Mouse (Mus musculus) hematopoietic stem cell, adult 5-6 weeks (primary cell): ENCODE results near the gene Cct8l1. TPM values are rescaled to one million over a fixed set of nuclear protein-coding genes. Genes with fewer than 3 reads are reported as not detected.
A peak's percentile ranks its signal among the peaks of the same experiment; 100 is the strongest.

Experiments used
- ATAC-seq, 2 experiments: fragments of 125-278 bp in 1 of 2; replicated peaks in 1 of 2; 2 replicates each; pipeline ENCODE4 v1.8.0; 2016 to 2017; ENCODE audit warnings: inconsistent platforms in 2 of 2, mild to moderate bottlenecking in 2 of 2, moderate number of reproducible peaks in 2 of 2, low read depth in 1 of 2, moderate TSS enrichment in 1 of 2; ENCODE audit not compliant: low FRiP score in 2 of 2, poor library complexity in 2 of 2, severe bottlenecking in 2 of 2, insufficient read depth in 1 of 2, low TSS enrichment in 1 of 2
- total RNA-seq: library from RNA; stranded (forward); fragments of 172-1452, 232-1000 nt; gene quantifications from 2 replicates; pipeline ENCODE4 v1.2.3, GENCODE M21; 2017

Gene Cct8l1
- not detected in 2 replicates for total RNA-seq

DNA sequence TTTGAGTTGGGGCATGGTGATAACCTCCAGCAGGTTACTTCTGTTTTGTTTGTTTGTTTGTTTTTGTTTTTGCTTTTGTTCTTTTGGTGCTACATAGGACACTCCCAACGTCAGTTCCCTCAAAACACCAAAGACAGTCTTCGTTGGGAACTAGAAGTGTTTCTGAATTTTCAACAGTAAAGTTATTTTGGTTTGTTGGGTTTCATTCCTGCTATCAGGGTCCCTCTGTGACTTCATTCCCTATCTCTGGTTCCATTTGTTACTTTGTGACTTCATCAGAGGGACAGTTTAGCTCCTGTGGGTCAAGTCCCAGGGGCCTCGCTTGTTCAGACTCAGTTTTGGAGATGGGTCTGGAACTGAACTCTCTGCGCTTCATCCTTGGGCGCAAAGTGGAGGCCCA lies at the start of gene Cct8l1:
TSS of gene Cct8l1 (plus strand) at position 301 of the 400 bp plus-strand sequence.
- ATAC-seq, result no peak

DNA sequence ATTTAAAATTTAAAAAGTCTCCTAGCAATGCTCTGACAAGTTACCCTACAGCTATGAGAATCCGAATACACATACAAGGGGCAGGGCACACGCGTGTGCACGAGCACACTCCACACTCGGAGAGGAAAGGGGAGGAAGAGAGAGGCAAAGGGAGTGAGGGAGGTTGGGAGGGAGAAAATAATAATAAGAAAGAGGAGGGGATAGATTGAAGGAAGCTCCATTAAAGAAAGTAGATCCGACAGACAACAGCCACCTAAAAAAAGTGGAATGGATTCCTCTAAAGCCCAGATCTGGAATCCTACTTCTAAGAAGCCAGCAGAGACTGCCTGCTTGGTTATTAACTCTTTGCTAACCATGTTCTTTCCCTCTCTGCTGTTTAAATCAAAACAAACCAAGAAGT lies 43.8 kb upstream of the Cct8l1 start:
- peak; percentile 53 to 71; a peak in 3 of 4 replicates for ATAC-seq

DNA sequence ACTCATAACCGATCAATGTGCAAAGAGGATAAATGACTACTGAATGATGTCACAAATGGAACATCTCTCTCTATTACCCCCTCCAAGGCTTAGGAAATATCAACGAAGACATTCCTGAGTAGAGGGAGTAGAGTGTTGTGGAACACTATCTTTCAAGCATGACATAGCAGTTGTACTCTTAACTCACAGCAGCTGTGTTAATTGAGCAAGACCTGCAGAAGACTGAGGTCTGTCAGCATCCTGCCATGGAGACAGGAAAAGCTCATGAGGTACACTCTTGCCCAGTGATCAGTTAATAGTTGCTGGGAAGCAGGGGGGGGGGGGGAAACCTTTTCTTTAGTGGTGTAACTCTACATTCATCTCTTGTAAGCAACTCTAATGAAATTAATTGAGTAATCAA lies 40.1 kb upstream of the Cct8l1 start:
- ATAC-seq, result no peak; a peak in 1 of 4 replicates

DNA sequence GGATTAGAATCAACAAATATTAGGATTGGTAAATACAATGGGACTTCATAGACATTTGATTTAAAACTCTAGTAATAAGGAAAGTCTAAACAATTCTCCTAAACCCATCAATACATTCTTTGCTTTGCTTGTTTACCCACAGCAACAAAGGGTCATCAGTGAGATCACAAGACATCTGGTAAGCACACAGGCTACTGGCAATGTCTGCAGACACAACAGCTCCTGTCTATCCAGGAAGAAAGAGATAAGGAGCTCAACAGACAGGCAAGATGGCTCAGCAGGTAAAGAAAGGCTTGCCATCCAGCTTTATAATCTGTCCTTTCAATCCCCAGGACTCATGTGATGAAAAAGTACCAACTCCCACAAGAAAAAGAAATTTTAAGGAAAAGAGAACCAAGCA lies 37.0 kb upstream of the Cct8l1 start:
- no peak for ATAC-seq

DNA sequence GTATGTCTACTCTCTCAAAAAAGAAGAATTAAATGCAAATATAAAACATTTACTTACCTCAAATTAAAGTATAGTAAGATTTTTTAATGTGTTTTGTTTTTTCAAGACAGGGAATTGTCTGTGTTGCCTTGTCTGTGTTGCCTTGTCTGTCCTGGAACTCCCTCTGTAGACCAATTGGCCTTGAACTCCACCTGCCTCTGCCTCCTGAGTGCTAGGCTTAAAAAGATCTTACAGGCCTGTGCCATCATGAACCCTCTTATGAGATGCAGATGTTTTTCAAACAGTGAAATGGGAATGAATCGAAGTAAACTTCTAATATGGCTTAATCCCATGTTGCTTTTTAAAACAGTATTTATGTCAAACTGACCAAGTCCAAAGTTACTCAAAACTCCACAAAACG lies 19.2 kb upstream of the Cct8l1 start:
- no peak for ATAC-seq

DNA sequence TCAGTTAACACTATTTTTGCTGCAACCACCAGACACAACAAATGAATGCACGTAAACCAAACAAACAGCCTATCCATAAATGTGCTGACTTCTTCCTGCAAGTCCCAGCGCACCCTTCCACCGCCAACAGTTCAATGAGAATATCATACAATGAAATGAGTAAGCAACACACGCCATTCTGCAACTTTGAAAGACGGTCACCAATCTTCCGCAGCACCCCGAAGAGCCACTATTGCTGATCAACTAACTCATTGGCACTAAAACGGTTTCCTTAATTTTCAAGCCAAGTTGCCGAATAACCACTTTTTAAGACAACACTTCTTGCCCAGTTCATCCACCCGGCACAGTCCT lies 18.5 kb upstream of the Cct8l1 start:
- ATAC-seq, result no peak

DNA sequence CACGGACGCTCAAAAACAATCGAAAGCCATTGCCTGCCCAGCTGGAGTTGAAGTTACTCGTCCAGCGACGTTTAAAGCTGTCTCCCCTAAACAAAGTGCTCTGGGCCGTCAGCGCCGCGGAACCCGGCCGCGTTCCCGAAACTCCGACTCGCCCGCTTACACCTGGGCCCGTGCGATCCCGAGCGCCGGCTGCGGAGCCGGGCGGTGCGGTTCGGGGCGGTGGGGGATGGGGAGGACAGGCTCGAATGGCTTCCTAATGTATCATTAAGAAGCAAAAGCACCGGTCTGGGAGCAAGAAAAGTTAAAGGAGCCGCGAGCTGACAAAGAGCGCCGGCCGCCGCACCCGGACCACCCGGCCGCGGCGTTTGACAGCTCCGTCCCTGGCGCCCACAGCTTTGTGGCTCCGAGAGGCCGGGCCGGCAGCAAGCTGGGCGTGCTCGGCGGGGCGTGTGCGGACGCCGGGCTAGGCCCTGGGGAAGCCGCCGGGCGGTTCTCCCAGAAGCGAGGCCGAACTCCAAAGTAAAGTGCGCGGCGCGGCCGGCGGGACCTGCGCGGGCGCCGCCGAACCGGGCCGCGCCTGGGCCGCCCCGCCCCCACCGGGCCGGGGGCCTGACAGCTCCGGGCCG lies 18.0 kb upstream of the Cct8l1 start:
- no peak for ATAC-seq

DNA sequence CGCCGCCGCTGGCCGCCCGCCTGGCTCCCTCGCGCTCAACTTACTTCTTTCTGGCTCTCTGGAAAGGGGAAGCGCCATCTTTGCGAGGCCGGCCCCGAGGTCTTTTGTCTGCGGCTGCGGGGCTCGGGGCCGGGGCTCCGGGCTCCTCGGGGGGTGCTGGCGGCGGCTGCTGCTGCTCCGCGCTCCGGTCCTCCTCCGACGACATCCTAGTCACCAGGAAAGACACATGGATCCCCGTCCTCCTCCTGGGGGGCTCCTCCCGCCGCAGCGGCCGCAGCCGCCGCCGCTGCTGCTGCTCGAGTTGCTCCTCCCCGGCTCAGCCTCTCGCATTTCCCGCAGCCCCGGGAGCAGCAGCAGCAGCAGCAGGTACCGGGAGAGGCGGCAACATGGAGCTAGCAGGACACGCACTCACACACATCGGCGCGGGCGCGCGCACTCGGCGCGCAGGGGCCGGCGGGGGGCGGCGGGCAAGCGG lies 17.5 kb upstream of the Cct8l1 start, which contains the start of gene Kmt2c:
TSS of gene Kmt2c (minus strand) at position 438 of the 475 bp plus-strand sequence.
- ATAC-seq, result 0 out of 4 replicates have a peak, but pooled peaks of 1 of the 2 experiments have one; percentile 11

DNA sequence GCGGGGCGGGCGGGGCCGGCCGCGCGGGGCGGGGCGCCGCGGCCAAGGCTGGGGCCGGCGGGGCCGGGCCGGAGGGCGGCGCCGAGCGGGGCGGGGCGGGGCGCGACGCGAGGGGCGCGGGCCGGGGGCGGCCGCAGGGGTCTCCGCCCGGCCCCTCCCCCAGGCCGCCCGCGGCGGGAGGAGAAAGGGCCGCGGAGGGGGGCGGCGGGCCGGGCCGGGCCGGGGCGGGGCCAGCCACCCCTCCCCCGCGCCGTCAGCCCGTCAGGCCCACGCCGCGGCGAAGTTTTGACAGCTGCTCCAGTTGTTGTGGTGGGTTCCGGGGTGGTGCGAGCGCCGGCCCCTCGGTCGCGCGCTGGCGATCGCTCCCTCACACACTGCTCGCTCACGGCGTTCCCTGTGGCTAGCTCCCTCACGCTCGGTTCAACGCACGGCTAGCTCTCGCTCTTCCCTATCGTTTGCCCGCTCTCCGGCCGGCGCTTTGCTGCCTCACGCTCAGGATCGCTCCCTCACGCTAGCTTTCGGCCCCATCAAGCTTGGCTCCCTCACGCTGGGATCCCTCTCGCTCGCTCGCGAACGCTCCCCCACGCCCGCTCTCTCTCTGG lies 16.9 kb upstream of the Cct8l1 start:
- peak; percentile 46 to 49 for ATAC-seq

DNA sequence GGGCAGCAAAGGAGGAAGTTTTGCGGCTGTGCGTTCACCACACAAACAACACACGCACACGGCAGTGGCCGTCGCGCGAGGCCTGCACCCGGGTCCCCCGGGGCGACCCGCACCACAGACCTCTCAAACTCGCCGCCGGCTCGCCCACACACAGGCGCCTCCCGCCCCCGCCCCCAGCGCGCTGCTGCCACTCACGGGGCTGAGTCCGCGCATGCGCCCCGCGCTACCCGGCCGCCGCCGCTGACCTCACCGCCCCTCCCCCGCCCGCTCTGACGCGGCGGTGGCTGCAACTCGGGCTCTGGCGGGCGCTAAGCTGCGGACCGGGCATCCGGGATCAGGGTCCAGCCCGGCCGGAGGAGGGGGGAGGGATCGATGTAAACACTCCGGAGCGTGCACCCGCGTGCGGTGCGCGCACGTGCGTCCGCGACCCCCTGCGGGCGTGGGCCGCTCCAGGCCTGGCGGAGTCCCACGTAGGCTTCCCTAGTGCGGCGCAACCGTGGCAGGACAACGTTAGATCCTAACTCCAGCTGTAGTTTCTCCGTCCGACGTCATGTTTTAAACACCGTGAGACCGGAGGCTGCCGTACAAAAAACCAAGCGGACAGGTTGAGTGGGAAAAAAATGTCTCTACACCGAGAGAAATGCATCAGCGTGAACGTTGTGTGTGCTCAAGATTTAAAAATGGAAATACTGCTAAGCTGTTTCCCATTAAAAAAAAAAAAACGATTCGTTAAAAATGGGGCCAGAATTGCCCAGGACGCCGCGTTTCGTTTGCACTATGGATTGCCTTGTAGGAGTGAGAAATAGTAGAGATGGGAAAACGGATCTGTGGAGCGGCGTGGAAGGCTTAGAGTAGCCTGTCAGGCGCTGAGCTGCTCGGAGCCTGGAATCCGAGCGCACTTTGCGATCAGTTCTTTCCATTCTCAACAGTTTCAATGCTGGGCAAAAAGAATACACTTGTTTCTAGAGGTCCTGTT lies 16.2 kb upstream of the Cct8l1 start:
- ATAC-seq, result peak; percentile 53 to 74

DNA sequence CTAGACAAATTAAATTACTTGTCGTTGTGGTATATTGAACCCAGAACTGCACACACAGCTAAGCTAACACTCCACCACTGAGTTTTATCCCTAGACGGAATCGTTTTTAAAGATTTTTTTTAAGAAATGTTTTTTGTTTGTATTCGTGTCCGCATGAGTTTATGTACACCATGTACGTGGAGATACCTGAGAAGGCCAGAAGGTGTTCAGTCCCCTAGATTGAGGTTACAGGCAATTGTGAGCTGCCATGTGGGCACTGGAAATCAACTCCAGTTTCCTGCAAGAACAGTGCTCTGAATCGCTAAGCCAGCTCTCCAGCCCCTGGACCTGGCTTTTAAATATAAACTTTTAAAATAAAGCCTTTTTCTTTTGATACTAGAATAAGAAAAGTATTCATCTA lies 15.2 kb upstream of the Cct8l1 start:
- ATAC-seq, result no peak

DNA sequence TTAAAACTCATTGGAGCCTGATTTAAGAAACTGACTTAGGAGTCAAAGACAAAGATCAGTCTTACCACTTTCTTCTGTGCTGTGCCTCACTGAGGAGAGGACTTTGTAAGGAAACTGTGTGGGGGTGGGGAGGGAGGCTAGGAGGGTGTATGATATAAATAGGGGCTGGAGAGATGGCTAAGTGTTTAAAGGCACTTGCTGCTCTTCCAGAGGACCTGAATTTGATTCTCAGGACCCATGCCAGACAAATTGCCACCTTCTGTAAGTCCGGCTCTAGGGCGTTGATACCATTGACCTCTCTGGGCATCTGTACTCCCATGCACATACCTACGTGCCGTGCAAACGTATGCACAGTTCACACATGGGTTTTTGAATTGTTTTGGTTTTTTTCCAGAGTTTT lies 9.8 kb upstream of the Cct8l1 start:
- ATAC-seq, result no peak

DNA sequence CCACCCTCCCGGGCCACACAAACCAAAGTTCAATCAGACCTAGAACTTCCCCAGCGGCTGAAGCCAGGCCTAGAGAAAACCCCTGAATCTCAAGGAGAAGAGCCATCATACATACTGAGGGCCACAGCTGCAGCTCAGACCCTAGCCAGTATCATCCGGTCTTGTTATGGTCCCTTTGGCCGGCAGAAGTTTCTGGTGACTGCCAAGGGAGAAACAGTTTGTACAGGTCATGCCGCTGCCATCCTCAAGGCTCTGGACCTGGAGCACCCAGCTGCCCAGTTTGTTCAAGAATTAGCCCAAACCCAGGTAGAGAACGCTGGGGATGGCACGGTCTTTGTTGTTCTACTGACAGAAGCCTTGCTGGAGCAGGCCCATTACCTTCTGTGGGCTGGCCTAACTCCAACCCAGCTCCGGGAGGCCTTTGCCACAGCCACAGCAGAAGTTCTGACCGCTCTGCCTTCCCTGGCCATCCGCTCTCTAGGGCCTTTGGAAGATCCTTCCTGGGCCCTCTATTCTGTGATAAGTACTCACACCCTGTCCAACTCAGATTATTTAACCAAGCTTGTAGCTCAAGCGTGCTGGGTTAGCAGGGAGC lies 531 bp downstream of the Cct8l1 start:
- no peak for ATAC-seq

DNA sequence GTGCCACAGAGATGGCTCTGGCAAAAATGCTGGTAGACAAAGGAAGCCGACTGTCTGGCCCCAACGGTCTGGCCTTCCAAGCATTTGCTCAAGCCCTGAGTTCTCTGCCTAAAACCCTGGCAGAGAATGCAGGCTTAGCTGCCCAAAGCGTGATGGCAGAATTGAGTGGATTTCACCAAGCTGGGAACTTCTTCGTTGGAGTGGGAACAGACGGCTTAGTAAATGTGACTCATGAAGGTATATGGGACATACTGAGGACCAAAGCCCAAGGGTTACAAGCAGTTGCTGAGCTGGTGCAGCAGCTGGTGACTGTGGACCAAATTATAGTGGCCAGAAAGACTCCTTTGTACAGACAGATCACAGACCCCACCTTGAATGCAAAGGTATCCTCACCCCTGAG lies 1.7 kb downstream of the Cct8l1 start:
- ATAC-seq, result no peak

DNA sequence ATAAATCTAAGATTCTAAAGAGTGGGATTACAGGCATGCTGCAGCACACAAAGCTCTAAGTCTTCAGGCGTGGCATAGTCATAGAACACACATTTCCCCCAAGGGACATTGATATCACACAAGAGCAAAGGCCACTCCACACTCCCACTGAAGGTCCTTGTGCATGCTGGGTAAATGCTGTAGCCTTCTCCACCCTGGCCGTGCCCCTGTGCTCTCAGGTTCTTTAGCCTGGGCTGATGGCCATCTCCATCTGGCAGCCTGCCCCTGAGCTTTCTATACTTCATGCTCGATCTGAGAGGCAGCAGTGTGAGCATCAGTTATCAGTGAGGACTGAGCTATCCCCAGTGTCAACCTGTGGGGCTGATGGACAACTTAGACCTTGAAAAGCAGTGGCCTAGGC lies 4.0 kb downstream of the Cct8l1 start:
- no peak for ATAC-seq

DNA sequence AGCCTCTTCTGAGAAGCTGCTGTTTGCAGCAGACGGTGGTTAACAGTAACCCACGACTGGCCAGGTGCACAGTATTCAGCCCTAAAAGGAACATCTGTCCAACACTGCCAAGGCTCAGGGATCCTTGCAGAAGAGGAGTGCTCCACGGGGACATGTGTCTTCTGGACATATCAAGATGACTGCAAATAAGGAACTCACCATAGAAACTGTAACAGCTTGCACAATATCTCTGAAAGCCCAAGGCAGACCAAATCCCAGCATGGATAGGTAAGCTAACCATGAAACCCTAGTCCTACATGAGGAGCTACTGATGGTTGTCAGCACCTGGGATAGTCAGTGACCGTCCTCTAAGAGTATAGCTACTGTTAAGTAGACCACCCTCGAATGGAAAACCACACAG lies 5.6 kb downstream of the Cct8l1 start:
- ATAC-seq, result no peak

DNA sequence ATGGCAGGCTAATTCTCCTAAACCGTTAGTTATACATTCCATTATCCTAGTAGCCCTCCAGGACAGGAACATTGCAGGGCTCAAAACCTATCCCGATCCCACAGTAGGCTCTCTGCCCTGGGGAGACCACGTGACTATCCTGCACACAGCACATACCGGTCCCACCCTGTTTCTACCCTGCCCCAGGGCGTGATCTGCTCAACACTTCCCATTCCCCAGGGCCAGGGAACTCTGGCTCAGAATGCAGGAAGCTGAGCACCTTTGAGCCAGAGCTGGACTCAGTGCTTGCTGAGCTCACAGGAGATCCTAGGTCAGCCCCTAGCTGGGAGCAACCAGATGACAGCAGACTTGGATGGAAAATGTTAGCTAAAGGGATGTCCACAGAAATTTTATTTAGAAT lies 10.2 kb downstream of the Cct8l1 start:
- ATAC-seq, result no peak

DNA sequence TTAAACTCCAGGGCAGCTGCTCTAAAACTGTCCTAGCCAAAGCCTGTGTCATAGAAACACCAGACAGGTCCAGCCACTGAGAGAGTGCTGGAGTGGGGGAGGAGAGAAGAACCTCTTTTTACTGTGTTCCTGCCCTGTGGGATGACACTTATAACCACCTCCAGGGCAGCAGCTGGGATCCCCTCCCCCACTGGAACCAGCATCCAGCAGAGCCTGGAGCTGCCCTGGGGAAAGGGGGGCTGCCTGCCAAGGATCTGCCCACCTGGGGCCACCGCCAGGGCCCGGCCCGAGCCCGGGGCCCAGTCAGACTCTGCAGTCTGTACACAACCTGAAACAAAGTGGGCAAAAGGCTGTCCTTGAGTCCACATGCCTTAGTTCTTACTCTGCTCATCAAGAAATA lies 11.1 kb downstream of the Cct8l1 start:
- ATAC-seq, result no peak
